Mouse (Mus musculus) forebrain, embryonic 13.5 days (tissue): ENCODE measurements around the gene Hps5. TPM values are rescaled to one million over a fixed set of nuclear protein-coding genes. Genes with fewer than 3 reads are reported as not detected.

Source experiments
- ATAC-seq: fragments of 200-750 bp; cut with Nextera tagmentation; 2 replicates; pipeline ENCODE4 v1.8.0; 2017
- H3K27ac ChIP-seq: fragments of 300-500 bp; sonication (generic); 2 replicates; pipeline ENCODE4 v1.5.1; 2015; ENCODE audit warnings: inconsistent platforms, mild to moderate bottlenecking, moderate library complexity
- H3K27me3 ChIP-seq: fragments of 300-500 bp; sonication (generic); 2 replicates; pipeline ENCODE4 v1.6.1; 2015; ENCODE audit warnings: mild to moderate bottlenecking, inconsistent platforms
- H3K36me3 ChIP-seq: fragments of 300-500 bp; sonication (generic); 2 replicates; pipeline ENCODE4 v1.6.1; 2015; ENCODE audit warnings: mild to moderate bottlenecking, inconsistent platforms; ENCODE audit not compliant: poor library complexity, severe bottlenecking
- H3K4me1 ChIP-seq: fragments of 300-500 bp; sonication (generic); 2 replicates; pipeline ENCODE4 v1.6.1; 2015; ENCODE audit warnings: inconsistent platforms
- H3K4me2 ChIP-seq: fragments of 300-500 bp; sonication (generic); 2 replicates; pipeline ENCODE4 v1.6.1; 2015; ENCODE audit warnings: inconsistent platforms, mild to moderate bottlenecking, moderate library complexity
- H3K4me3 ChIP-seq: fragments of 300-500 bp; sonication (generic); 2 replicates; pipeline ENCODE4 v1.5.1; 2015; ENCODE audit warnings: mild to moderate bottlenecking, inconsistent platforms
- H3K9ac ChIP-seq: fragments of 300-500 bp; sonication (generic); 2 replicates; pipeline ENCODE4 v1.6.1; 2015; ENCODE audit warnings: mild to moderate bottlenecking, inconsistent platforms
- H3K9me3 ChIP-seq: fragments of 300-500 bp; sonication (generic); replicated peaks from 2 replicates; pipeline ENCODE4 v1.6.1; 2016; ENCODE audit warnings: inconsistent platforms
- WGBS: fragments of 180-500 bp; shearing (Covaris S2); methylation state at CpG from one replicate; pipeline ENCODE4 v1.1.7; 2015; 5-methylcytosine and 5-hydroxymethylcytosine counted together
- polyA plus RNA-seq: library from polyadenylated mRNA; unstranded; fragments of >200 nt; fragmentation: Nextera tagmentation; extraction: Ambion mirVana; gene quantifications from 2 replicates; pipeline ENCODE4 v1.2.1, GENCODE M21; 2015

The Hps5 gene
- polyA plus RNA-seq, 1 experiment from 2014 or later = 15.0 TPM

DNA sequence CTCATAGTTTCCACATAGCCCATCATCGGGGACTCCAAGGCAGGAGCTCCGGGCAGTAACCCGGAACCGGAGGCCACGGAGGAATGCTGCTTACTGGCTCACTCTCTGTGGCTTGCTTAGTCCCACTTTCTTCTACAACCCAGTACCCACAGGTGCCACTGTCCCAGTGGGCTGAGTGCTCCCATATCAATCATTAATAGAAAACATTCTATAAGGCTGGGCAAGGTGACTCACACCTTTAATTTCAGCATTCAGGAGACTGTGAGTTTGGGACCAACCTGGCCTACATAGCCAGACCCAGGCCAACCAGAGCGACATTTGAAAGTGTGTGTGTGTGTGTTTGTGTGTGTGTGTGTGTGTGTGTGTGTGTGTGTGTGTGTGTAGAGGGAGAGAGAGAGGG is 72.5 kb downstream of the Hps5 start:
- WGBS = 98% methylated on average over 6 of the region's 6 CpGs
- Histone ChIP-seq H3K36me3 (no peaks in the 10 kb centered on the region), H3K9me3 (no peaks in the 10 kb centered on the region), H3K27me3 (peaks cover 3% of the 10 kb centered on the region; the same call in 1 of the 2 replicates), H3K9ac (no peak overlapping the region), H3K4me2 (no peak overlapping the region), H3K4me1 (no peaks in the 10 kb centered on the region), H3K27ac (no peak overlapping the region), H3K4me3 (no peak overlapping the region)
- ATAC-seq = no peak

- ATAC-seq = no peak
These were observed 75.4 kb downstream of the Hps5 start for GRCm38 (mm10) chr7:46720460-46720859.

GRCm38 (mm10) chr7:46719526-46719925 is 76.3 kb downstream of the Hps5 start:
- Histone ChIP-seq H3K4me2 (no peak overlapping the region), H3K4me1 (no peaks in the 10 kb centered on the region), H3K4me3 (no peak overlapping the region), H3K27me3 (peaks cover 3% of the 10 kb centered on the region; the same call in 1 of the 2 replicates), H3K9me3 (no peaks in the 10 kb centered on the region), H3K27ac (no peak overlapping the region), H3K9ac (no peak overlapping the region), H3K36me3 (no peaks in the 10 kb centered on the region)
- 82% methylated on average over 7 of the region's 7 CpGs for WGBS
- no peak for ATAC-seq

More at GRCm38 (mm10) chr7:46720460-46720859, 75.4 kb downstream of the Hps5 start:
- H3K4me1 ChIP-seq = no peaks in the 10 kb centered on the region
- no peak overlapping the region for H3K9ac ChIP-seq
- WGBS = 79% methylated on average over 9 of the region's 9 CpGs
- H3K9me3 ChIP-seq = no peaks in the 10 kb centered on the region
- H3K36me3 ChIP-seq = no peaks in the 10 kb centered on the region
- H3K27ac ChIP-seq = no peak overlapping the region
- no peak overlapping the region for H3K4me2 ChIP-seq
- H3K4me3 ChIP-seq = no peak overlapping the region
- peaks cover 3% of the 10 kb centered on the region; the same call in 1 of the 2 replicates for H3K27me3 ChIP-seq

GRCm38 (mm10) chr7:46718591-46719270 is 77.1 kb downstream of the Hps5 start:
- H3K4me1 ChIP-seq = no peaks in the 10 kb centered on the region
- peak; percentile 91 for ATAC-seq
- no peak overlapping the region for H3K4me3 ChIP-seq
- H3K9me3 ChIP-seq = no peaks in the 10 kb centered on the region
- no peak overlapping the region for H3K27ac ChIP-seq
- H3K9ac ChIP-seq = no peak overlapping the region
- 83% methylated on average over 7 of the region's 7 CpGs for WGBS
- no peaks in the 10 kb centered on the region for H3K36me3 ChIP-seq
- H3K4me2 ChIP-seq = no peak overlapping the region
- H3K27me3 ChIP-seq = peaks cover 3% of the 10 kb centered on the region; the same call in 1 of the 2 replicates

- Histone ChIP-seq H3K9ac (no peak overlapping the region), H3K4me2 (no peak overlapping the region), H3K9me3 (no peaks in the 10 kb centered on the region), H3K4me1 (no peaks in the 10 kb centered on the region), H3K27ac (no peak overlapping the region), H3K27me3 (0 out of 2 replicates have a peak, but pooled peaks cover 5% of the 10 kb centered on the region), H3K36me3 (no peaks in the 10 kb centered on the region), H3K4me3 (no peak overlapping the region)
- 63% methylated on average over 5 of the region's 5 CpGs for WGBS
- no peak for ATAC-seq
These were observed 79.0 kb downstream of the Hps5 start for GRCm38 (mm10) chr7:46716897-46717296.

DNA sequence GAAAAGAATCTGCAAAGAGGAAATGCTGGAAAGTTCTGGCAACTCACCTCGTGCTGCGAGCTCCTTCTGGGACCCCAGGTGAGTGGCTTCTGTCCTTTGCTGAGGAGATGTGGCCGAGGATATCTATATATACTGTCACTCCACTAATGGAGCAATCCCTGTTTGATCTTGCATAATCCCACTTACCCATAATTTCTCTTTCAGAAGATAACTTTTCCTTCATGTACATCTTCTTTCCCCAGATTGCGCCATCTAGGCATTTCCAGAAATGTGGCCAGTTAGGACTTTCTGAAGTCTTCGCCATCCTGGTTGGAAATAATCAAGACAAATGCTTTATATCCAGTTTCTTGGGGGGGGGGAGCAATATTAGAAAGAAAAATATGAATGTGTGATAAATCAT is 80.3 kb downstream of the Hps5 start, which contains the start of gene Saa3:
Gene Saa3, minus strand, starts transcription at position 101 of the 400 bp plus-strand sequence.
- Histone ChIP-seq H3K4me3 (no peak within 1 kb of the TSS), H3K27me3 (0 out of 2 replicates have a peak, but pooled peaks cover 5% of the 10 kb centered on the region), H3K4me1 (no peaks in the 10 kb centered on the region), H3K4me2 (no peak within 1 kb of the TSS), H3K9me3 (no peaks in the 10 kb centered on the region), H3K9ac (no peak within 1 kb of the TSS), H3K36me3 (no peaks in the 10 kb centered on the region), H3K27ac (no peak within 1 kb of the TSS)
- WGBS = 88% methylated on average over 5 of the region's 5 CpGs
- no peak for ATAC-seq

GRCm38 (mm10) chr7:46714518-46714917 is 81.3 kb downstream of the Hps5 start:
- 0 out of 2 replicates have a peak, but pooled peaks cover 2% of the 10 kb centered on the region for H3K27me3 ChIP-seq
- ATAC-seq = no peak
- peaks cover 3% of the 10 kb centered on the region for H3K4me1 ChIP-seq
- 35% methylated on average over 6 of the region's 6 CpGs for WGBS
- H3K9ac ChIP-seq = no peak overlapping the region
- no peak overlapping the region for H3K4me3 ChIP-seq
- no peak overlapping the region for H3K27ac ChIP-seq
- H3K9me3 ChIP-seq = no peaks in the 10 kb centered on the region
- H3K36me3 ChIP-seq = no peaks in the 10 kb centered on the region
- no peak overlapping the region for H3K4me2 ChIP-seq

DNA sequence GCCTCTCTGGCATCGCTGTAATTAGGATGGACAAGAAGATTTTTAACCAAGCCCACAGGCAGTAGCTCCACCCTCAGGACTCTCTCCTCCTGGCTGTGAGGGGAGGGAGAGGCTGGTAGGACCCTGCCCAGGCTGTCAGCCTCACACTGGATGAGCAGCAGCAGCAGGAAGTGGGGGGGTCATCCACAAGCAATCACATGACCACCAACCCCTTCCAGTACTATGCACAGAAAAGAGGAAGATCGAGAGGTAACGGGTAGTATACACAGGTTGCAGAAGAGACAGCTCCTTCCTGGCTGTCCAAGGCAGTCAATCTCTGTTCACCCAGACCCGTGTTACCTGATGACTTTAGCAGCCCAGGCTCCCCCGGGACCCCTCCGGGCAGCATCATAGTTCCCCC is 83.6 kb downstream of the Hps5 start:
- H3K27me3 ChIP-seq = 0 out of 2 replicates have a peak, but pooled peaks cover 2% of the 10 kb centered on the region
- WGBS = 77% methylated on average over 6 of the region's 6 CpGs
- H3K4me1 ChIP-seq = peaks cover 10% of the 10 kb centered on the region
- no peak overlapping the region for H3K27ac ChIP-seq
- H3K9me3 ChIP-seq = no peaks in the 10 kb centered on the region
- ATAC-seq = no peak
- H3K4me2 ChIP-seq = no peak overlapping the region
- peaks cover 6% of the 10 kb centered on the region; the same call in 1 of the 2 replicates for H3K36me3 ChIP-seq
- no peak overlapping the region for H3K4me3 ChIP-seq
- no peak overlapping the region for H3K9ac ChIP-seq

Other genes starting within 250 kb of the Hps5 start
- 25.0 and 26.6 TPM in 2 replicates for gene Sergef, start 156.3 kb downstream of the Hps5 start, polyA plus RNA-seq
- 0.21 and 0.28 TPM in 2 replicates for gene Tph1, start 123.5 kb downstream of the Hps5 start, polyA plus RNA-seq
- gene Saal1, start 85.4 kb downstream of the Hps5 start, polyA plus RNA-seq = 28.1 and 29.2 TPM in 2 replicates
- gene Saa3, start 80.4 kb downstream of the Hps5 start, polyA plus RNA-seq = 0.28 TPM in 1 of 2 replicates, not detected in the other
- 0.08 TPM in 1 of 2 replicates, not detected in the other for gene Saa4, start 63.5 kb downstream of the Hps5 start, polyA plus RNA-seq
- not detected in 2 replicates for gene Saa1, start 53.1 kb downstream of the Hps5 start, polyA plus RNA-seq
- not detected in 2 replicates for gene Saa2, start 44.3 kb downstream of the Hps5 start, polyA plus RNA-seq
- 48.2 and 48.7 TPM in 2 replicates for gene Gtf2h1, start within 50 bp of the Hps5 start, polyA plus RNA-seq
- 905 and 993 TPM in 2 replicates for gene Ldha, start 45.4 kb upstream of the Hps5 start, polyA plus RNA-seq
- 0.13 TPM in 1 of 2 replicates, not detected in the other for gene Ldhc, start 65.1 kb upstream of the Hps5 start, polyA plus RNA-seq
- gene Tsg101, start 123.9 kb upstream of the Hps5 start, polyA plus RNA-seq = 408 and 422 TPM in 2 replicates
- 9.4 and 10.4 TPM in 2 replicates for gene Uevld, start 162.5 kb upstream of the Hps5 start, polyA plus RNA-seq
- not detected in 2 replicates for gene Gm9999, start 187.5 kb upstream of the Hps5 start, polyA plus RNA-seq
- 12.0 and 12.4 TPM in 2 replicates for gene Spty2d1, start 212.3 kb upstream of the Hps5 start, polyA plus RNA-seq